Mouse (Mus musculus) C3H10T1/2 (cell line): Measurements from ENCODE around the gene Tubgcp5. TPM values are rescaled to one million over a fixed set of nuclear protein-coding genes. Genes with fewer than 3 reads are reported as not detected.

ENCODE experiments used
- polyA plus RNA-seq, 2 experiments: library from polyadenylated mRNA; unstranded; fragments of >200 nt; fragmentation: generic; extraction: Trizol; gene quantifications; one replicate each; pipeline ENCODE4 v1.2.1; 2012; ENCODE audit warnings: missing spikeins in 2 of 2

Gene Tubgcp5
- 1 to 10 TPM in 1 of 2 experiments, under 1 TPM in 1; 0.18 to 3.4 TPM for polyA plus RNA-seq

GRCm38 (mm10) chr7:55793952-55794603 is at the start of gene Tubgcp5:
Tubgcp5 (plus strand) TSS chr7:55794154.

GRCm38 (mm10) chr7:55767926-55768325 is 26.0 kb upstream of the Tubgcp5 start, which contains the start of gene Siglech:
Siglech (plus strand) TSS chr7:55768178.

GRCm38 (mm10) chr7:55841445-55841844 is 47.5 kb downstream of the Tubgcp5 start, which contains the start of gene Cyfip1:
Cyfip1 (plus strand) TSS chr7:55841745.

Other genes with a start within 250 kb of the Tubgcp5 start
- not detected for gene Siglech, start 26.0 kb upstream of the Tubgcp5 start, polyA plus RNA-seq
- 10 to 100 TPM in 1 of 2 experiments, 1 to 10 TPM in 1; 4.8 to 35.0 TPM for gene Cyfip1, start 47.6 kb downstream of the Tubgcp5 start, polyA plus RNA-seq
- gene Nipa2, start 168.3 kb downstream of the Tubgcp5 start, polyA plus RNA-seq = 1 to 10 TPM; 1.0 to 6.7 TPM
- 1 to 10 TPM in 1 of 2 experiments, under 1 TPM in 1; 0.39 to 3.9 TPM for gene Nipa1, start 225.8 kb downstream of the Tubgcp5 start, polyA plus RNA-seq